Mouse (Mus musculus) monocyte, adult 5-6 weeks (primary cell): ENCODE measurements around the gene Gm9844. TPM values are rescaled to one million over a fixed set of nuclear protein-coding genes. Genes with fewer than 3 reads are reported as not detected.
A peak's percentile ranks its signal among the peaks of the same experiment; 100 is the strongest.

Experiments used
- ATAC-seq: fragments of 153-309, 156-312 bp; replicated peaks from 2 replicates; pipeline ENCODE4 v1.8.0; 2017; ENCODE audit warnings: mild to moderate bottlenecking; ENCODE audit not compliant: low TSS enrichment, insufficient number of reproducible peaks, severe bottlenecking, poor library complexity, low FRiP score
- total RNA-seq: library from RNA; stranded (forward); fragments of 200-1000, 200-491, 200-594 nt; gene quantifications from 3 replicates; pipeline ENCODE4 v1.2.3, GENCODE M21; 2017

The Gm9844 gene
- total RNA-seq, 1 experiment from 2014 or later = 19.1 TPM

DNA sequence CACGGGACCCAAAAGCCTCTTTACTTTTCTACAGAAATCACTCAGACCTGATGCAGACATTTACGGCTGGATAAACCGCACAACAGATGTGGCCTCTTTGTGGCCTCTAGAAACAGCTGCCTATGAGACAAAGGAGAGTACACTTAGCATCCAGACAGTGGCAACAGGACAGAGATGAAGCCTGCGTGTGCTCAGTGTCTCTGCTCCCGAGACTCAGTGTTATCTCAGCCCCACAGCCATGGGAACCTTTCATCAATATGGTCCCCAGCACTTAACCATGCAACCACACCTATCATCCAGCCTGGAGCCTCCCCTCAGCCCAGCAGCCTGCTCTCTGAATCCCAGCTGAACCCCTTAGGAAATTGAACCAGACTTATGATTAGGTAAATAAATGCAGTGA, 2.8 kb upstream of the Gm9844 start:
- no peak for ATAC-seq

DNA sequence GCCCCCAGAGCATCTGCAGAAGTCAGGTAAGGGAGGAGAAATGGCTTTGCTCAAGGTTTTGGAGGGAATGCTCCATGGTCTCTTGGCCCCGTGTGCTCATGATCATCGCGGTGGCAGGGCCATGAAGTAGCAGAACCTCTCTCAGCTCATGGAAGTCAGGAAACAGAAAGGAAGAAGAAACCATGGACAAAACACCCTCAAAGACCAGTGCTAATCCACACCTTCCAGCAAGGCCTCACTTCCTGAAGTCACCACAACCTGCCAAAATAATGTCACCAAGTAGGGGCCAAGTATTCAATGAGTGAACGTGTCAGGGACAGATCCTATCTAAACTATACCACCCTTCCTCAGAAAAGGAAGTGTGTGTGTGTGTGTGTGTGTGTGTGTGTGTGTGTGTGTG, 840 bp downstream of the Gm9844 start:
- no peak for ATAC-seq

DNA sequence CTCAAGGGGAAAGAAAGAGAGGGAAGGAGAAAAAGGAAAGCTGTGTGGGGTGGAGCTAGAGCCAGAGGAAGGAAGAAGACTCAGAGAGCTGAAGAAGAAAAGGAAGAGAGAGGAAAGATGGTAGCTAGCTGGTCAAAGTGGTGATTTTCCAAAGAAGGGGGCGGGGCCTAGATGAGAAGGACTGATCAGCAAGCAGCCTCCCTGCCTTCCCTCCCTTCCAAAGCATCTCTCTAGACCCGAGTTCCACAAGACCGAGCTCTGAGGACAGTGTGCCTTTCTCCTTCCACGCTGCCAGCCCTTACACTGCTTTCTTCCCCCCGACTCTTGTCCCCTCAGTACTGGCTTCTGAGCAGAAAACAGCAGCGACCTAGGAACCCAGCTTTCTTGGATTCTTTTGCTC, 2.1 kb downstream of the Gm9844 start:
- no peak for ATAC-seq

DNA sequence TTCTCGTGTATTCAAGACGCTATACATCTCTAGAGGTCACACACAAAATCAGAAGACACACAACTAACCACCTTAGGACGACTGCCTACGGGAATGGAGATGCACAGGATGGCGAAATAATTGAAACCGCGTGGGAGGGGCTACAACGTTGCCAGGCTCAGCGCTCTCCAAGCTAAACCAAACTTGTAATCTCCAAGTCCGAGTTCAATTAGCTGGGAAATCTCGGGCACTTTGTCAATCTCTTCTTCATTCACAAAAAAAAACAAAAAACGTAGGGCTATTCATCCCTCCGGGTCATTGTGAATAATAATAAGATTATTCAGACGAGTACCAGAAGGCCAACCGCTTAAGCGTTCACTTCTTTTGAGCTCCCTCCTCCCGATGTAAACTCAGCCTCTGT, 7.1 kb downstream of the Gm9844 start:
- ATAC-seq = no peak

DNA sequence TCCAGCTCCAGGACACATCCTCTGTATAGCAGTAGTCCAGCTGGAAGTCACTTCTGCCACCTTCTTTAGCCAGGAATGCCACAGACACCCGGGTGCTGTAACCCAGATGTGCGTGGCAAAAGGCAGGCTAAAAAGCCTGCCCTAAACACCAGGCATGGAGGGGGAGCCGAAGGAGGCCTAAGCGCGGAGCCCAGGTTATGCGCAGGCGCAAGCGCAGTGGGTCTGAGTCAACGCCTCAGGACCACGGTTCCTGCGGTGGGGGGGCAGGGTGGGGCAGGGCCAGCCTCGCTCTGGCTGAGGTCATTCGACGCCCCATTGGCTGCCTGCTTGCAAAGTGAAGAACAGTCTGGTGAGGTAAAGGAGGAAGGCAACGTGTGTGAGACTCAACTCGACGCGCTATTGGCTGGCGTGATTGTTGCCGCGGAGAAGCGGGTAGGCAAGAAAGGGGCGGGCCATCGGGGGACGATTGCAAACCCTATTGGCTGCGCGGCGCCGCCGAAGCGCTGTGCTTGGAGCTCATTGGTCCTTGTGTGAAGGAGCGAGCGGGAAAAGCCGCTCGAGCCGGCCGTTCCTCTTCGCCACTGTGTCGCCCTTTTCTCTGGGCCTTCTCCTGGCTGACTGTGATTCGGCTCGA, 7.6 kb downstream of the Gm9844 start, which contains the start of the genes Lypd4 and Dmrtc2:
Lypd4 (minus strand) TSS at position 410 of the 634 bp plus-strand sequence.
Dmrtc2 (plus strand) TSS at position 526 of the 634 bp plus-strand sequence.
- ATAC-seq = no peak

DNA sequence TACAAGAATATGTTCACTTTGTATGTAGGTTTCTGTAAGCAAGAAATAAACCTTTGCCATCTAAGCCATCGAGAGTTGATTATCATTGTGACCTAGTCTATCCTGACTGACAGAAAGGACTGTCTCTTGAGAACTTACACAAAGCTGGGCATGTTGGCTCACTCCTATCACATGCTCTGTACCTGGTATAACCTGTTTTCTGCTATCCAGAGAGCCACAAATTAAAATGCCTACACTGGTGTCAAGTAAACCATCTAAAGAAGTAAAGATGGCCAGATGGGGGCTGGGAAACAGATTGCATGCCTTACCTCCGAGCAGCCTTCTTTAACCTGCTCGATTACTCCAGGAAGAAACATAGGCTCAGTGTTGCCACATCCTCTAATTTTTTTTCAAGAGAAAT, 15.6 kb downstream of the Gm9844 start:
- ATAC-seq = no peak

DNA sequence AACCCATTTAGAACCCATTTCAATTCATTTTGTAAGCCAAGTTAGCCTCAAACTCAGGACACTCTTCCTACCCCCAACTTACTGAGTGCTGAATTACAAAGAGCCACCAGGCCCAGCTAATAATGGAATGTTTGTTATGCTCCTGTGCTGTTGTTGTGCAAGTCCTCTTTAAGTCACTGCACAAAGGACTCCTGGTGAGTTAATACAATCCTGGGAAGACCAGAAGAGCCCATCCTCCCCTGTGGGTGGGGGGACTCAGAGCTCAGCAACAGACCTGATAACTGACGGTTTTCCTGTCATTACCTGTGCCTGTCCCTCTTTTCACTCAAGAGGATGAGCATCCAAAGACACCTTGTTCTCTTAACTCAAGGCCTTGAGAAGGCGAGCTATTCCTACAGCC, 17.6 kb downstream of the Gm9844 start:
- ATAC-seq = no peak

DNA sequence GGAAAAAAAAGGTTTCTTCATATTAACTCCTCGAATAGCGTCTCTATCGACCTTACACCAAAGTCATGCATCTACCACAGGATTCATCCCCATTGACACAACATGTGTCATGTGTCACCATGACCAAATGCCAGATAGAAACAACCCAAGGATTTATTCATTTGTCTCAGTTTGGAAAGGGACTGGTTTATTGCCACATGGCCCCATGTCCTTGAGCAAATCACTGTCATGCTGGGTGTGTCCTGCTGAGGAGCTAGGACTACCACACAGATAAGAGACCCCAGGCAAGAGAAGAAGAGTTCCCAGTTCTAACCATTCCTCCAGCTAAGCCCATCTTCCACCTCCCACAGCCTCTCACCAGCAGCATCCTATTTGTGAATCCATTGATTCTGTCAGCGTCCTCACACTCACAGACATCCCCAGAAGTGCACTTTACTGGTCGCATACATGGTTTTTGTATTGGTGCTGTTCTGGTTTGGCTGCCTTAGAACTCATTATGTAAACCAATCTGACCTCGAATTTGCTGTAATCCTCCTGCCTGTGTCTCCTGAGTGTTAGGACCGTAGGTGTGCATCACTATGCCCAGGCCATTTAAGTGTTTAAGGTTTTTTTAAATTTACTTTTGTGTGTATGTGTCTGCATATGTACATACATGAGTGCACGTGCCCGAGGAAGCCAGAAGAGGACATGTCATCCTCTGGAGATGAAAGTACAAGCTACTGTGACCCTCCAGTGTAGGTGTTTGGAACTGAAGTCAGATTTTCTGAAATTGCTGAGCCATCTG, 20.6 kb downstream of the Gm9844 start:
- ATAC-seq = no peak

DNA sequence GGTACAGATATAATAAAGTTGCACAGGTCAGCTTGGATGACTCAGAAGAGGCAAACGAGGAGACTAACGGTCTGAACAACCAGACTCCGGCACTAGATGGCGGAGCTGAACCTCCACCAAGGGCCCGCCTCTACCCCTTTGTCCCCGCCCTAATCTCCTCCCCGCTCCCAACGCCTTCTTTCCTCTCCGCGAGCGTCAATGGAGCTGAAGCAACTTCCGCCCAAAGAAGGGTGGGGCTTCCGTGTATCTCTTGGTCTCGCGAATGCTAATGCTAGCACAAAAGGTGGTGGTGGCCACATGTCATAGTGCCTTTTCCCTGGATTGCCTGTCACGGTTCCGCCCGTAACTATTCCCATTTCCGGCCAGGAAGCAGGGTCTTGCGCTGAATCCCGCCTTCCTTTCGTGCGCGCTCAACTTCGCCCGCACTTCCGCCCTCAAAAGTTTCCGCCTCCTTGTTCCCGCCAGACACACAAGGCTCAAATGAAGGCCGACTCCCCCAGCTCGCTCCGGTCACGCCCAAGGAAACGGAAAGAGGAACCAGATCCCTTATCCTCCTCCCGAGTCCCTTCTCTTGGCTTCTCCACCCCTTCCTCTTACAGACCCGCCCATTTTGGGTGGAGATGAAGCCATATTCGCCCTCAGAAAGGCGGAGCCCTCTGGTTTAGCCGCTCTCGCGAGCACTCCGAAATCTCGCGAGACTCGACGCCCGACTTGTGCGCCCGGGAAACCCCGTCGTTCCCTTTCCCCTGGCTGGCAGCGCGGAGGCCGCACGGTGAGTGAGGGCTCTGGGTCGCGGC, 22.1 kb downstream of the Gm9844 start, which contains the start of gene Rps19:
Rps19 (plus strand) TSS at position 476 of the 797 bp plus-strand sequence.
- peak; percentile 89 for ATAC-seq

DNA sequence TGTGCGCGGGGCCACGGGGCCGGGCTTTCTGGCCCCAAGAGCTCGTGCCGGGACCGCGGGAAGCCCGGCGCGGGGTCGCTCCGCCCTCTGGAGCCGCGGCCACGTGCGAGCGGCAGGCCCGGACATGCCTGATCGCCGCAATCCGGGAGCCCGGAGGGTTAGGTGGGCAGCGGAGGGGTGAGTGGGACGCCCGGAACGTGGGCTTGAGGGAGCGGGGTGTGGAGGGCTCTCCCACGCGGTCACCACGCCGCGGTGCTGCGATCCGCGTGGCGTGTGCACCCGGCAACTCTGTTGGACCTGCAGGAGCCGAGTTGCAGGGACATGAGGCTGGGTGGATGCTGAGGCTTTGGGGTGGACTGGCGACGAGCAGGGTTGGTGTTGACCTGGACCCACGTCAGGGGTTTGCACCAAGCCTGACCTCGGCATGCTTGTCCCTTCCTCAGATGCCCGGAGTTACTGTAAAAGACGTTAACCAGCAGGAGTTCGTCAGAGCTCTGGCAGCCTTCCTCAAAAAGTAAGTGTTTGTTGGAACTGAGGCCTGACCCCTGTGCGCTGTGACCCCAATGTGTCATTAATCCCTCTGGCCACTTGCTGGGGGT, 22.8 kb downstream of the Gm9844 start:
- ATAC-seq = no peak

DNA sequence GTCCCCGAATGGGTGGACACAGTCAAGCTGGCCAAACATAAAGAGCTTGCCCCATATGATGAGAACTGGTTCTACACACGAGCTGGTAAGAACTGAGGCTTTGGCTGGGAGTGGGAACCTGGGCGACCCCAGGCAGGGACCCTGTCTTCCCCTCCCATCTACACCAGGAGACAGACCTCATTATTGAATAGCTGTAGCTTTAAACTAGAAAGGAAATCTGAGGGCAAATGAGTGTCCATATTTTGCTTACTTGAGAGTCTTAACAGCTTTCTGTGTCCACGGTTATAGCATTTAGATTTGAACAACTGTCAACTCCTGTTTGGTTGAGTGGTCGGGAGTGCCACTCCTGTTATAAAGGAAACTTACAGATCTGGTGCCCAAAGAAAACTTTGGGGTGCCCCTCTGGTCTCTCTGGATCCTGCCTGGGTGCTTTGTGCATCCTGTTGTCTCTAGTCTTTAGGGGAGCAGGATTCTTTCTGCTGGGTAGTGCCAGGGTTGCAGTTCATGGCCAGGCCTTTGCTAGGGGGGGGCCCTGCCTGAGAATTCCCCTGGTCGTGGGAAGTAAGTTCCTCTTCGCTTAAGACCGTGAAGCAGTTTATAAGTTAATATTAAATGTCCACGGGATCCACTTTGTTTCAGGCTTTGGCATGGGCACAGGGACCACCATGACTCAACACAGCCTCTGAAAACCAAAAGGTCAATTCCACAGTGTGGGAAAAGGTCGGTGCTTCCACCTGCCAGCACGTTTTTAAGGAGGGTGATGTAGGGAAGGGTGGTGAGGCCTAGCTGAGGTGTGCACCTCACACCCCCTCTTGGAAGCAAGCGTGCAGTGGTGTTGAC, 23.7 kb downstream of the Gm9844 start:
- ATAC-seq = no peak

DNA sequence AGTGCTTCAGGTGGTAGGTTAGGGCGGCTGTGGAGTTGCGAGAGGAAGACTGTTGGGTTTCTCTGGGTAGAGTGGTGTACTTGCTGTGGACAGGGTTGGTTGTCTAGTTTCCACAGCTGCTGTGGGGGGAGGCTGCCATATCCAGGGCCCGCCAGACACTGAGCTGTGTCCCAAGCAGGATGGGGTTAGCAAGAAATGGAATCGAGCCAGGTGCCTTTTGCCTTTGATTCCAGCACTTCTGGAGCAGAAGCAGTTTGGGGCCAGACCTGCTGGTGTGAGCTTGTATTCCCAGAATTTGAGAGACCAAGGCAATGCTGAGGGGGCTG, 24.3 kb downstream of the Gm9844 start:
- ATAC-seq = no peak

DNA sequence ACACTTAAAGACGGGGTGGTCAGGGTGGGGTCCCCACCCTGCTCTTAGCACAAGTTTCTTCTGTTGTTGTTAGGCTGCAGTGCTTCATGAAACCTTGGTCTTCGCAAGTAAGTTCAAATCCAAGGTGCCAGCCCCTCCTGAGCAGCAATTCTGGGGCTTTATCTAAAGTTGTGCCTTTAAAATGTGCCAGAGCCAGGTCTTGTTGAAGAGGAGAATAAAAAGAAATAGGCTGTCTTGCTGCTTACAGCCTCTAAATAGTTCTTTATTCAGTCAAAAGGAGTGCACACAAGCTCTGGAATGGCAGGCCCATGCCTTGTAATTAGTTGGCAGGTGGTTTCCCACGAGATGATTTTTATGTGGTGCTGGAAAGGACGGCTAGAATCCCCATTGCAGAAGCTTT, 25.1 kb downstream of the Gm9844 start:
- no peak for ATAC-seq

DNA sequence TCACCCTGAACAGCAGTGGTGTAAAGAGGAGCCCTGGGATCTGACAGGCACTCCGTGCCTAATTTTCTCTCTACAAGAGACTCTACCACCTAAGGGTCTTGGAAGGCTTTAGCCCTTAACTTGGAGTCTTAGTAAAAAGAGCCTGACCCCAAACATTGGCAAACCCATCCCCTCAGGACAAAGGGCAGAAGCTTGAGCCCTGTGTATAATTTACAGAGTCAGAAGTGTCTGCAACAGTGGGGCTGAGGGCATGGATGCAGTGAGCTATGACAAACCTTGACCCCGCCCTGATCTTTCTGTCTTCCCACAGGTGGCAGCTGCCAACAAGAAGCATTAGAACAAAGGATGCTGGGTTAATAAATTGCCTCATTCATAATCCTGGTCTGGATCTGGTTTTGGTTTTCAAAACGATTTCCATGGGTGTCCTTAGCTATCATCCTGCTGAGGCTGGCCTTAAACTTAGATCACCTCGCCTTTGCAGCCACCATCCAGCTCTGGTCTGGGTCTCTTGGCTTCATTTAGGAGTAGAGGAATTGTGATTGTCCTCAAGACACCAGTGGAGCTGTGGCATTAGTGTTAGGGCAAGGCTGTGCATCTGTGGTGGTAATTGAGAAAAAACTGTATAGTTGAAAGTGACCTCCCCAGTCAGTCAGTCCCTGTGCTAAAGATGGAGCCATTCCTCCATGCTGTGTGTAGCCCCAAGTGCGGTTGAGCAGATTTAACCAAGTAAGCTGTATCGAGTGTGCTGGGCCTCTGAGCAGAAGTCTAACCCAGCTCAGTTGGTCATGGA, 27.6 kb downstream of the Gm9844 start:
- no peak for ATAC-seq

DNA sequence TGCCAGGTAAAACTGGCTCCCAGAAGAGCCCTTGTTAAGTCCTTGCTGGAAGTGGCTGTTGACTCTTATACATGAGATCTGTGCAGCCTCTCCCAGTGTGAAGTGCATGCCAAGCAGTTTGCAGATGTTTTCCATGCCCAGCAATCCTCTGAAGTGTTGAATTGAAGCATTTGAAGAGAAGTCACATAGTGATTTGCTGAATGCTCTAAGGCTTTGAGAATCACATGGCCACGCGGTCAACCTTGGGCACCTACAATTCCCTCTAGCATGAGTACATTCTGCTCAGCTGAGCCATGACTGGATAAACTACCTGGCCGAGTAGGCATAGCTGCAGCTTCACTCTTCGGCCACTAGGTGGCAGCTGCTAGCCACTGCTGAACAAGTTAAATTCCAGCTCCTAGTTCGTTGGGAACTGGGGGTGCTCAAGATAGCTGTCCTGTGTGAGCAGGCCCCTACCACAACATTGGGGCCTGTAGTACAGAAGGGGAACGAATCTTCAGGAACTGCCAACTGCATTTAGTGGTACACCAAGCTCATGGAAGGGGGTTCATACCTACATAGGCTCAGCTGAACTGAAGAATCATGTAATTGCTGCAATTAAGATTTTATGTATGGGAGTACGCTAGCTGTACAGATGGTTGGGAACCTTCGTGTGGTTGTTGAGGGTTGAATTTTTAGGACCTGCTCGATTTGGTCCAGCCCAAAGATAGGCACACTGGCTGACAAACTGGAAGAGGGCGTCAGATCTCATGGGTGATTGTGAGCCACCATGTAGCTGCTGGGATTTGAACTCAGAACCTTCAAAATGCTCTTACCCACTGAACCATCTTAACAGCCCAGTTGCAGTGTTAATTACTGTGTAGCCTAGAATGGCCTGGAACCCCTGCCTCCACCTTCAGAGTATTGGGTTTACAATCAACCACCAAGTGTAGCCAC, 28.5 kb downstream of the Gm9844 start:
- peak; percentile 87 for ATAC-seq

DNA sequence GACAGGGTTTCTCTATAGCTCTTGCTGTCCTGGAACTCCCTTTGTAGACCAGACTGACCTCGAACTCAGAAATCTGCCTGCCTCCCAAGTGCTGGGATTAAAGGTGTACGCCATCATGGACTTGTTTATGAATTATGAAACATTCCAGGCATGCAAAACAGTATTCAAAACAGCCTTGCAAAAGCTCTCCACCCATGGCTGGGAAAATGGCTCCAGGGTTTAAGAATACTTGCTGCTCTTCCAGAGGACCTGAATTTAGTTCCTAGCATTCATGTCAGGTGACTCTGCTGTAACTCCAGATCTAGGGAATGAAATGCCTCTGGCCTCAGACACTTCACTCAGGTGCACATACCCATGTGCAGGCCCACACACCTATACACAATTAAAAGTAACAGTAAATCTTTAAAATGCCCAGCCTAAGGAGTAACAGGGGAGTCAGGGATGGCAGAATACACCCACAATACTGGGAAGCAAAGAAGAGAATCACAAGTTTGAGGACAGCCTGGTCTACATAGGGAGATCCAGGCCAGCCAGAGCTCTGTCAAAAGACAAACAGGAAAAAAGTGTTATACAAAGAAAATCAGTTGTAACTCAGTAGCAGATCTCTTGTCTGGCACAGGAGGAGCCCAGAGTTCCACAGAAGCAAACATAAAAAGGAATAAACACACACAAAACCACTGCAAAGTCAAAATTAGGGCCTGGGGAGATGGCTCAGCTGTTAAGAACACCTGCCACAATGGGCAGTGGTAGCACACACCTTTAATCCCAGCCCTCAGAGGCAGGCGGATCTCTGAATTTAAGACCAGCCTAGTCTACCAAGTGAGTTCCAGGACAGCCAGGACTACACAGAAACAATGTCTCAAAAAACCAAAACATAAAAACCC, 29.5 kb downstream of the Gm9844 start:
- ATAC-seq = no peak
